Mouse (Mus musculus) telencephalon, adult 2 months (tissue): Measurements from ENCODE around the gene Cdt1.

ENCODE experiments used
- DNase-seq: peaks from one replicate; pipeline ENCODE4 v3.0.0-alpha.2; 2011; ENCODE audit warnings: low read depth, low spot score

The Cdt1 gene

GRCm38 (mm10) chr8:122574264-122574663, 6.4 kb downstream of the Cdt1 start:
- DNase-seq = no peak

- no peak for DNase-seq
Measured at GRCm38 (mm10) chr8:122574667-122575251, 6.9 kb downstream of the Cdt1 start.

- DNase-seq = no peak
Measured at GRCm38 (mm10) chr8:122575286-122575685, 7.5 kb downstream of the Cdt1 start.

- DNase-seq = no peak
Measured at GRCm38 (mm10) chr8:122575735-122576647, 8.2 kb downstream of the Cdt1 start.

- DNase-seq = peak; percentile 87
Measured at GRCm38 (mm10) chr8:122576648-122577022, 8.8 kb downstream of the Cdt1 start, which contains the start of gene Aprt. TSS of gene Aprt (minus strand) at chr8:122576909.

- DNase-seq = no peak
Measured at GRCm38 (mm10) chr8:122577116-122577515, 9.3 kb downstream of the Cdt1 start.

- DNase-seq = no peak
Measured at GRCm38 (mm10) chr8:122579196-122579595, 11.4 kb downstream of the Cdt1 start.

- DNase-seq = no peak
Measured at GRCm38 (mm10) chr8:122580926-122581325, 13.1 kb downstream of the Cdt1 start.

- DNase-seq = no peak
Measured at GRCm38 (mm10) chr8:122584981-122585380, 17.2 kb downstream of the Cdt1 start.

- no peak for DNase-seq
Measured at GRCm38 (mm10) chr8:122585411-122585891, 17.6 kb downstream of the Cdt1 start.

- no peak for DNase-seq
Measured at GRCm38 (mm10) chr8:122586171-122586570, 18.4 kb downstream of the Cdt1 start.

GRCm38 (mm10) chr8:122586749-122587148, 18.9 kb downstream of the Cdt1 start:
- no peak for DNase-seq

- DNase-seq = no peak
Measured at GRCm38 (mm10) chr8:122593240-122593639, 25.4 kb downstream of the Cdt1 start.

- DNase-seq = no peak
Measured at GRCm38 (mm10) chr8:122593783-122594507, 26.1 kb downstream of the Cdt1 start.

GRCm38 (mm10) chr8:122596031-122596430, 28.2 kb downstream of the Cdt1 start:
- no peak for DNase-seq

GRCm38 (mm10) chr8:122600666-122601065, 32.9 kb downstream of the Cdt1 start:
- DNase-seq = no peak

- no peak for DNase-seq
Measured at GRCm38 (mm10) chr8:122604640-122605039, 36.8 kb downstream of the Cdt1 start.

GRCm38 (mm10) chr8:122605367-122605766, 37.6 kb downstream of the Cdt1 start:
- DNase-seq = peak; percentile 28

- DNase-seq = no peak
Measured at GRCm38 (mm10) chr8:122606810-122607209, 39.0 kb downstream of the Cdt1 start.

- DNase-seq = no peak
Measured at GRCm38 (mm10) chr8:122610209-122610608, 42.4 kb downstream of the Cdt1 start.

GRCm38 (mm10) chr8:122610612-122611277, 42.9 kb downstream of the Cdt1 start:
- no peak for DNase-seq
